Mouse (Mus musculus): ENCODE results near the gene Setd7.
"Not testable (repeated sequence)": the region's sequence is repeated elsewhere in the genome, so short reads cannot be mapped to it uniquely, and the experiment has no call there.

- not testable (repeated sequence) for TF ChIP-seq POLR2A (IDR thresholded peaks at IDR 0.05; ENCODE audit: control insufficient read depth in 1 of 2, insufficient read depth in 1 of 2, low read depth in 1 of 2, low read length in 2 of 2, poor library complexity in 1 of 2); GABPA (IDR thresholded peaks at IDR 0.05; ENCODE audit: low read depth, low read length); BHLHE40 (IDR thresholded peaks at IDR 0.05; ENCODE audit: borderline replicate concordance, low read depth, low read length); RCOR1 (IDR thresholded peaks at IDR 0.05; ENCODE audit: low read depth, low read length); MEF2A (IDR thresholded peaks at IDR 0.05; ENCODE audit: extremely low read depth, insufficient replicate concordance, low read depth, low read length, poor library complexity, severe bottlenecking); NRF1 (IDR thresholded peaks at IDR 0.05; ENCODE audit: insufficient read depth, low read depth, low read length, poor library complexity, severe bottlenecking); USF1 (IDR thresholded peaks at IDR 0.05; ENCODE audit: low read depth, low read length); ZC3H11A (IDR thresholded peaks at IDR 0.05; ENCODE audit: low read depth, low read length)
Measured at GRCm38 (mm10) chr3:51579243-51579642, 18.6 kb upstream of the Setd7 start.
